Mouse (Mus musculus) heart, adult 11 months (tissue): ENCODE data around the gene Gpt2.

Source experiments
- DNase-seq: peaks from one replicate; pipeline ENCODE4 v3.0.0; 2022

The Gpt2 gene

DNA sequence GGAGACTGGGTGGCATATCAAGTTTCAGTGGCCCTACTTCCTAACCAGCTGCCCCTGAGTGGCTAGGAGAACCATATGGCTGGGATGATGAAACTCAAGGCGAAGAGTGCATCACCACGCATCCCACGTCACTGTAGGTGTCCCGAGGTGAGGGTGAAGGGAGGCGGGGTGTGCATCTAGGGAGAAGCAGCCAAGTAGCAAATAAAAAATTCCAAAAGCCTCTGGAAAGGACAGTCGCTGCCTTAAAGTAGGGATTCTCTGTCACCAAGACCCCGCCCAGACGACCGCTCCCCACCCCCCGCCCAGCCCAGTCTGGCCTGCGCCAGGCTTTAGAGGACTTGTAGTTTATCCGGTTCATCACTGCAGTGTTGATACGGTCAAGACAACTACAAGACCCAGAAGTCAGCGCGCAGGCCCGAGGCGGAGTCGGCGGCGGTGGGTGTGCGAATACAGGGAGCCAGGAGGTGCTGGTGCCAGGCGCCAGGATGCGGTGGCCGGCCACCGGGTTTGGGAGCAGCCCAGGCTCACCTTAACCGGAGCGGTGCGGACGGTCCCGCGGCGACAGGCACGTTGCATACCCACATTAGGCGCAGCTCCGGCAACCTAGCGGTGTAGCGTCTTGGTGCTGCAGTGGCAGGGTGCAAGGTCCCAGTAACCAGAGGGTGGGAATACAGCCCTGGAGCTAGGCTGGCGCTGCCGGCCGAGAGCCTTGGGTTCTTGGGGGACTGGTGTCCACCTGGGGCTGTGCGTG, at the start of gene Gpt2:
Gene Gpt2, plus strand, starts transcription at position 452 of the 751 bp plus-strand sequence.
- peak; percentile 99 for DNase-seq

DNA sequence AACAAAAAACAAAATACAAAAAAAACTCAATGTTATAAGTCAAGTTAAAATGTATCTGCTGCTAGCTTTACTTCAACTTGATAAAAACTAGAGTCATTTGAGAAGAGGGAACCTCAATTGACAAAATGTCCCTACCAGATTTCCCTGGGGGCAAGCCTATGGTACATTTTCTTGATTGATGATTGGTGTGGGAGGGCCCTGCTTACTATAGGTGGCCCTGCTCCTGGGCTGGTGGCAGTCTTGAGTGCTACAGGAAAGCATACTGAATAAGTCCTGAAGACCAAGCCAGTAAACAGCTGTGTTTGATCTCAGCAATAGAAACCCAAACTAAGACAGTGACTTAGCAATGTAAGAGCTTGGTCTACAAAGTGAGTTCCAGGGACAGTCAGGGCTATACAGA, 48.3 kb upstream of the Gpt2 start:
- peak; percentile 51 for DNase-seq

DNA sequence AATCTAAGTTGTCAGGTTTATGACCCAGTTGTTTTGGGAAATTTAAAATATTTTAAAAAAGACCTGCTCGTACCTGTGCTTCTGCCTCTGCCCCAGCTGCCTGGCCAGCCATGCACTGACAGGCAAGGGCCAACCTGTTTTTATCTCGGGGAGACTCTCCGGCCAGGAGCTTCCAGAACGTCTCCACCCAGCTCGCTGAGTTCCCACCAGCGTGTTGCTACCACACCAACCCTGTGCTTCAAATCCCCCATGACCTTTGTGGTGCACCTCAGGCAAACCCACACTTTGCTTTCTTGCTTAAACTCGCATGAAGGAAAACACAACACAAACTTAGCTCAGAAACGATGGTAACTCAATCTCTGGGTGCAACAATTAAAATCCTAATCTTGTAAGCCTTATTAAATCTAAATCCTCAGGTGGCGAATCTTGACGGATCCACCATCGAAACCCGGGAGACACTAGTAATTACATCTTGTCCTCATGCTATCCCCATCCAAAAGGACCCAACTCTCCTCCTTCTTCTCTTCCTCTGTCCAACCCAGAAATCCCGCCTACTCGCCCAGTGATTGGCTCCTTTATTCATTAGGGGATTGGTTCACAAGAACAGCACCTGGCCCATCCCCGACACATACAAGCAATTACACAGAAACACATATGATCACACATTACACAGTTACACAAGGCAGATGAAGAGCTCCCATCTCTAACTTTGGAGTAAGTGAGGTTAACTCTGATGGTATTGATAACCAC, 46.3 kb upstream of the Gpt2 start:
- DNase-seq, result peak; percentile 72

DNA sequence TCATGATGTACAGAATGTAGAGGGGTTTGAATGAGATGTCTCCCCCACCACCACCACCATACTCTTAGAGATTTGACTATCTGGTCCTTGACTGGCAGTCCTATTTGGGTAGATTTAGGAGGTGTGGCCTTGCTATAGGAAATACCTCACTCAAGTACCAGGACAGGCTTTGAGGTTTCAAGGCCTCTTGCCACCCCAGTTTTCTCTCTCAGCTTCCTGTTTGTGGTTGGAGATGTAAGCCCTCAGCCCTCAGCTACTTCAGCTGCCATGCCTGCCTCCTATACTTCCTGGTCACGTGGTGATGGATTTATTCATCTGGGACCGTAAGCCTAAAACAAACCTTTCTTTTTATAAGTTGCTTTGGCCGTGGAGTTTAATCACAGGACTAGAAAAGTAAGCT, 42.0 kb upstream of the Gpt2 start:
- DNase-seq, result no peak

DNA sequence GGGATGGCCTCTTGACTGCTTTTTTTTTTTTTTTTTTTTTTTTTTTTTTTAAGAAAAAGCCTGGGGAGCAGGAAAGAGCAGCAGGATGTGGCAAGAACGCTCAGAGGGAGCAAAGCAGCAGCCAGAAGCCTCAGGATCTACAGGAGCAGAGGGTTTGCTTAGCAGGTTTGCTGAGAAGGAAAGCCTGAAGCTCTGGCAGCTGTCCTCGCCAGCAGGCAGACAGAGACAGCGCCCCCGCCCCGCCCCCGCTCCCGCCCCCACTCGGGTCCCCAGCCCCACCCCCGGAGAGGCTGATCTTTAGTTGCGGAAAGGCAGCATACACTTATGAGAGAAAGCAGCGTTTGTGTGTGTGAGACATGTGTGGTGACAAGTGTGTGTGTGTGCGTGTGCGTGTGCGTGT, 40.0 kb upstream of the Gpt2 start:
- peak; percentile 62 for DNase-seq

DNA sequence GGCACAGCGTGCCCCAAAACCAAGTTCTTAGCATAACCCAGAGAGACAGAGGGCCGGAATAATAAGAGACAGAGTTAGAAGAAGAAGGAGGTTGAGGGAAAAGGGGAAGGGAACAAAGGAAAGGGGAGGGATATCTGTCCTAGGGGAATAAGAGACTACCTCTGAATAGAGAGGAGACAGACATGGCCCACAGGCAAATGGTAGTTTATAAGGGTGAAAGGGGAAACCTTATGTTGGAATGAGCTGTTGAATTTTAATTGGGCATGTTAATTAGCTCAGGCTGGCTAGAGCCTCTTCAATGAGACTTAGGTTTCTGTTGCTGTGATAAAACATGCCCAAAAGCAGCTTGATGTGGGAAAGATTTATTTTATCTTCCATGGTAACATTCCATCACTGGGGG, 39.1 kb upstream of the Gpt2 start:
- no peak for DNase-seq

DNA sequence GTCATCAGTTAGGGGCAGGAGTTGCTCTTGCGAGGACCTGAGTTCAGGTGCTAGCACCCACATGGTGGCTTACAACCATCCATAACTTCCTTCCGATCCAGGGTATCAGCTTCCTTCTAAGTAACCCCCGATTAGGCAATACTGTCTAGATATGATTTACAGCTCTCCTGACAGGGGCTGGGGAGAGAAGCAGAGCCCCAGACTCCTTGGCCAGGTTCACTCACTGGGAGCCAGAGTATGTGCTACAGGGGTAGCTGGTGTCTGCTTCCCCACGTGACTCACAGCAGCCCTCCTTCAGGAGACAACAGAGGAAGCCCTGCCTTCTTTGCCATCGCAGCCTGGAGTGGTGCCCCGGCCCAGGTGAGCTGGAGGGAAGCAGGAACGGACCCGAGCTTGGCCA, 37.6 kb upstream of the Gpt2 start:
- peak; percentile 73 for DNase-seq

DNA sequence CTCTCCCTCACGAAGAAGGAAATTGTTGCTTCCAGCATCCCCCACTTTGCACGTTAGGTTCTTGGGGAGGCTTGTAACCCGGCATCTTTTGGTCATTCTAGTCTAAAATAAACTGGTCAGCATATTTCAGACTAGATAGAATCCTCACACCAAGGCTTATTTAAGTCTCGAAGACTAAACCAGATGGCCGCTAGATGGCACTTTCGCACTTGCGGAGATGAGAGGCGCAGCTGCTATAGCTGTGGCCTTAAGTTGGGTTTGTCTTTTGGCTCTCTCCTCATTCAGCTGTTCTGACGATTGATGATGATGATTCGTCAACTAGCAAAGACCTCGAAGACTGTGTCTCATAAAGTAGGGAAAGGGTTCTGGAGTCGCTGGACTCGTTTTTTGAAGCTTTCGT, 35.8 kb upstream of the Gpt2 start:
- peak; percentile 85 for DNase-seq

DNA sequence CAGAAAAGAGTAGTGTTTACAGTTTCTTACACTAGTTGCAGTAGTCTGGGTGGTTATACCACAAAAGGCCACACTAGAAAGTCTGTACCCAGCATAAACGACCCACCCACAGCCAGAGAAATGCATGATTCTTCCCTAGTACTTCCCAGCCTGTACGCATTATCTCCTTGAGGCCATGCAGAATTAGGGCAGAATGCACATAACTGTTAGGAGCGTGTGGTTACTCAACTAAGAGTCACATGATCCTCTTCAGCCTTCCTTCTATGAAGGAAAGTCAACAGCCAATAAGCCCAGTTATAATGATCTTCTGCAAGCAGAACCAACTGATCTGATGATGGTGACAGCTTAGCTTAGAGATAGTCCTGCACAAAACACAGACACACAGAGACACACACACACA, 32.8 kb upstream of the Gpt2 start:
- DNase-seq, result peak; percentile 9

DNA sequence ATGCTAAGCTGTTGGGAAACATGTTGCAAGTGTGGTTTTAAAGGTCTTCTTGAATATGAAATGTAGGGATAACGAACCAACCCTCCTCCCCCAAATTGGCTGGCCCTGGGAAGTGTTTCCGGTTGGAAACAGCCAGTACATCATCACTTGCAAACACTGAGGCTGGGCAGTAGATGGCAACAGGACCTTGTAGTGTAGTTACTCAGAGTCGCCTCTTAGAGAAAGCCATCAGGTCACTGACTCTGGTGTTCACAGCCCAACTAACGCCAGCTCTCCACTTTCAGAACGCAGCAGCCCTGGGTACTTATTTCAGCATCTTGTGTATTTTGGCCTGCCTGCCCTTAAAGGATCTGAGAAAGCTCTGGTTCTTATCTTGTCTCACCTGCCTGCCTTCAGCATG, 31.6 kb upstream of the Gpt2 start:
- DNase-seq, result peak; percentile 77

DNA sequence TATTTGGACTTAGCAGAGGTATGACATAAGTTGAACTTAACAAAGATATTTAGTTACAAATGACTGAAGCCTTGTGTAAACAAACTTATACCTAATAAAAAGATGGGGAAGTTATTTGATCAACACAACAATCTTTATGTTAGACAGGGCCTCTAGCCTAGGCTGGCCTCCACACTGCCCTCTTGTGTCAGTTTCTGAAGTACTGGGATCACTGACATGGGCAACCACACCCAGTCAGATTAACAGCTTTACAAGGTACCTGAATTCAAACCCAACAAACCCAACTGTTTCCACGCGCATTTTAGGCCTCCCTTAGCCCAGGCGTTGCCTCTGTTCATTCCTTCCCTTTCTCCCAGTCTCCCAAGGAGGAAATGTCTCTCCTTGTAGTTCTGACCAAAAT, 31.0 kb upstream of the Gpt2 start:
- DNase-seq, result peak; percentile 58

DNA sequence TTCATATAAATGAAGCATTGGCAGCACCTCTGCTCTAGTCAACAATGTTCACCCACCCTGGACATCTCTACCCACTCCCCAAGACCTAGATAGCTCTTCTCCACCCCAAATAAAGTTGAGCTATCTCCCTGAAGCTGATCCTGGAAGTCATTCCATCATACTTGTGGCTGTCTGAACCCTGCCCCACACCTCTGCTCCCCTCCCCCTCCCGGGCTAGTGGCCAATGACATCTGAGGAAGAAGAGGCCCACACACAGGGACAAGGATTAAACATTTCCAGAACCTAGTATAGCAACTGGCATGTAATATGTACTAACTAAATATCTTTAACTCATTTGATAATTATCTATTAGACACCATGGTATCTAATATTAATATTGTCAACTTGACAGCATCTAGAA, 29.9 kb upstream of the Gpt2 start:
- DNase-seq, result peak; percentile 66

DNA sequence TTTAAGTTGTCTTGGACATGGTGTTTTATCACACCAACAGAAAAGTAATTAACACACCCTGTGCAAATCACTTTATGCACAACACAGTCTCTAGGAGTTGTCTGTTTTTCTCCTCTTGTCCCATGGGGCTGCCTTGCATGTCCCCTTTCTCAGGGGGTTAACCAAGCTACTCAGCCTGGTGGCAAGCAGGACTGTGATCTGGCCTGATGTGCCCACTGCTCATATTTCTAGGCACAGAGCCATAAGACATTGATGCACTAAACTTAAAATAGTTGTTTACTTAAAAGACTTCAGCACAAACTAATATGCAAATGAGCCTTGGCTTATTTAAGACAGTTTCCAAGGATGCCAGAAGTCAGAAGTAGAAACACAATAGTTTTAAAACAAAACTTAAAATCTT, 28.1 kb upstream of the Gpt2 start:
- peak; percentile 19 for DNase-seq

DNA sequence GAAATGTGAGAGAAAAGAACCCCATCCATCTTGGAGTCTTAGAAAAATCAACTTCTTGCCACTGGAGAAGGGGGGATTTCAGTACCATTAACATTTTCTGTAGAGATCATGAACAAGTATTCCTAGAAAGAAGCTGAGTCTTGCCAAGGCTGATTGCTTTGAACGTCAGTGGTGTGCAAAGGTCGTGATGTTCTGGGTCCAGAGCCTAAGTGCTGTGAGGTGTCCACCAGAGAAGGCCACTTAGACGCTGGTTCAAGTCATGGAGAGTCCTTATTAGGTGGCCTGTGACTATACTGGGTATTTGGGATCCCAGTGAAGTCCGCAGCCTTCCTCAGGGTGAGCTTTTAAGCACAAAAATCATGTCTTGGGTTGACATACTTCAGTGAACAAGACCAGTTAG, 26.3 kb upstream of the Gpt2 start:
- DNase-seq, result no peak

DNA sequence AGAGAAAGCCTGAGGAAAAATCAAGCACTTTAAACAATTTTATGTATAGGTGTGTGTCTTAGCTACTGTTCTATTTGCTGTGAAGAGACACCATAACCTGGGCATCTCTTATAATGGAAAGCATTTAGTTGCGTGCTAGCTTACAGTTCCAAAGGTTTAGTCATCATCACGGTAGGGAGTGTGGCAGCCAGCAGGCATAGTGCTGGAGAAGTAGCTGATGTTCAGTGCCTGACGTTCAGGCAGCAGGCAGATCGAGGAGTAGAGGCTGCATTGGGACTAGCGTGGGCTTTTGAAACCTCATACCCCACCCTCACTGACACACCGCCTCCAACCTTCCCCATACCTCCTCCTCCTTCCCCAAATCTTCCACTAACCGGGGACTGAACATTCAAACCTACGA, 21.6 kb upstream of the Gpt2 start:
- no peak for DNase-seq

DNA sequence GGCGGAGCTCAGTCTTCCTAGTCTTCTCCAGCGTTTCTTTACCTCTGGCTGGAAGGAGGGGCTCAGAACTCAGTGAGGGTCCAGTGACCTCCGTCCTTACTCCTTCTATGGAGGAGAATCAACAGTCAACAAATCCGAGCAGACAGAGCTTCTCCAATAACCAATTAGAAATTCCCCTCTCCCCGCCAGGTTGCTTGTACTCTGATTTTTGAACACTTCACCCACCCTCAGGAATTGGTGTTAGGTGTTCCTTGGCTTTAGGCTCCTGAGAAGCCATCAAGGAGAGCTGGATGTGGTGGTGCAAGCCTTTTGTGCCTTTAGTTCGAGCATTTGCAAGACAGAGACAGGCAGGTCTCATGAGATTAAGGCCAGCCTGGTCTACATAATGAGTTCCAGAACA, 19.6 kb upstream of the Gpt2 start:
- DNase-seq, result no peak

DNA sequence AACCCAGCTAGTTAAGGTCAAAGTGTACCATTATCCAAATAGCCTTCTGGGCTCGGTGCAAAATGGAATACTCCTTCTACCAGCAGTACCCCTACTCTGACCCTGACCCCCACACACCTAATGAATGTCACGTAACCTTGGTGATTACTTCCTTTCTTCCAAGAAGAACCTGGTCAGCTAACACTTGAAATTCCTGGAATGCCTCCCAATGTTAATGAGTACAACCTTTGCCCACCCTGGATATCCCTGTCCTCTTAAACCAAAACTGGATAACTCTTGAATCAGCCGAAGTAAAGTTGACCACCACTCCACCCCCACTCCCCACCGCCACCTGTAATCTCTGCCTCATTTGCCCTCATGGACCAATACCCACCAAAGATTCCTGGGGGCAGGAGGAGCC, 19.1 kb upstream of the Gpt2 start:
- peak; percentile 27 for DNase-seq

DNA sequence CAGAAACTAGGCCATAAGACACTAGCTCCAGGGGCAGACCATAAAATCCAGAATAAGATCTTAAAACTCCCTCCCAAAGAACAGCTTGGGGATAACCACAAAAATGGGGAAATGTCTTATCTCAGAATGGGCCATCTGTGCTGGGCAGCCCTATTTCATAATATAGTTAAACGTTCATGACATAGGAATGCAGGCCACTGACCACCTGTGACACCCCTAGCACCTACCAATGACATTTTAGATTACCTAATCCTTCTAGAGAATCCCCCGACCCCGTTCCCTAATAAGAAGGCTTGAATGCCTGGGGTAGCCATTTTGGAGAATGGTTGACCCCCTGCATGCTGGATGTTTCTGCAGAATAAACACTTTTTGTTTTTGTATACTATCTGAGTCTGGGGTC, 17.5 kb upstream of the Gpt2 start:
- DNase-seq, result no peak

DNA sequence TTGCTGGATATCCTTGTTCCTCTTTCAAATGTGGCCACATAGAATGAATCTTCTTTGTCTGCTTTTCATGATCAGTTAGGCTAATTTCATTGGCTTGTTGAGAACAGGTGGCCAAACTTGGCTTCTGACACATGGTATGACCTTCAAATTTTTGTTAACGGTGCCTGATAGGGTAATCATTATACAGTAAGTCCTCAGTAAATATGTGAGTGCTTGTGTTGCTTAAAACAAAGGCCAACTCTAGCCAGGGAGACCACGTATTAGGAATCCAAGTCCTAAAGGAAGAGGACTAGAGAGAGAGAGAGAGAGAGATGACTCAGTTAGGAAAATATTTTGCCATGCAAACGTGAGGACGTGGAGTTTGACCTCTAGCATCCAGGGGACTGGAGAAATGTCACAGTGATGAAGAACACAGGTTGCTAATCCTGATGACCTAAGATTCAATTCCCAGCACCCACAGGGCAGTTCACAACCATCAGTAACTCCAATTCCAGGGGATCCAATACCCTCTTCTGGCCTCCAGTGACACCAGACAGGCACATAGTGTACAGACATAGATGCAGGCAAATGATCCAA, 15.3 kb upstream of the Gpt2 start:
- DNase-seq, result no peak

DNA sequence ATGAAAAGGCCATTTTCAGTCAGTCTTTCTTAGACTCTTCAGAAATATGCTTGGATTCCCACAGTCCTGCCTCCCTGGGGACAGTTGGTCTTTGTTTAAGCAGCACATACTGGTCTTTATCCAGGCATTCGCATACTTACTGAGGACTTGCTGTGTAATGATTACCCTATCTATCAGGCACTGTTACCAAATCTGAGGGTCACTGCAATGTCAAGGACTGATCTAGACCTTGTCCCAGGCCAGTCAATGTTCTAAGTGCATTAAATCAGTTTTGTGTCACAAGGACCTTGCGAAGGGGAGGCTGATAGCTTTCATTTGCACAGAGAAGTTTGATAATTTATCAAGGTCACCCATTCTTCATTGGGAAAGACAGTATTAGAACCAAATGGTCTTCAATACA, 14.0 kb upstream of the Gpt2 start:
- DNase-seq, result no peak

DNA sequence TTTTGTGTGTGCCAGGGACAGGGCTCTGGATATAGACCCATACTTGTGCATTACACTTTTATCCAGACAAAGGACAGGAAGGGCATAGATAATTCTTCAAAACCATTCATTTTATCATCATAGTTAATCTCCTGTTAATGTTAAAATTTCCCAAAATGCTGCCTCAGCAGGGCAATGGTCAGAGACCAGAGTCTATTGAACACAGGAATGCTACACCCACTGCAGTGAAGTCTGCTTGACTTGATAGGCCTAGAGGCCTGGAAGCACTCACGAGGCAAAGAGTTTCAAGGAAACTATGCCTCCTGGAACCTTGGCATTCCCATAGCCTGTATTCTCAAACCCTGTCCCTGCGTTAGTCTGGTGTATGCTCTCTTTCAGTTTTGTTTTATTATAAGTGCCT, 12.7 kb upstream of the Gpt2 start:
- DNase-seq, result no peak

DNA sequence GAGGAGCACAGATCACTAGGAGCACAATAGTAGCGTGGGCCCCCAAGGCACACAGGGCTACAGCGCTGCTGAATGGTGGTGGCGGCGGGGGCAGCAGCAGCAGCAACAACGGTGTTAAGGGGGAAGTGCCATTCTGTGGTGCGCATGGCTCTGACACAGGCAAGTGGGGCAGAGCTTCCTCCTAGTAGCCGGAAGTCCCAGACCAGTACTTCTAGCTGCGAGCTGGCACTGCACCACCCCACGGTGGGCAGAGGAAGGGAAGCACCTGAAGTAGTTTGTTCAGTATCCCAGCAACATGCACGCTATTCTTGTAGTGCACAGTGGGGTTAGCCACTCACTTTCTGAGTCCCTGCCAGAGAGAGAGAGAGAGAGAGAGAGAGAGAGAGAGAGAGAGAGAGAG, 10.5 kb upstream of the Gpt2 start:
- peak; percentile 93 for DNase-seq

DNA sequence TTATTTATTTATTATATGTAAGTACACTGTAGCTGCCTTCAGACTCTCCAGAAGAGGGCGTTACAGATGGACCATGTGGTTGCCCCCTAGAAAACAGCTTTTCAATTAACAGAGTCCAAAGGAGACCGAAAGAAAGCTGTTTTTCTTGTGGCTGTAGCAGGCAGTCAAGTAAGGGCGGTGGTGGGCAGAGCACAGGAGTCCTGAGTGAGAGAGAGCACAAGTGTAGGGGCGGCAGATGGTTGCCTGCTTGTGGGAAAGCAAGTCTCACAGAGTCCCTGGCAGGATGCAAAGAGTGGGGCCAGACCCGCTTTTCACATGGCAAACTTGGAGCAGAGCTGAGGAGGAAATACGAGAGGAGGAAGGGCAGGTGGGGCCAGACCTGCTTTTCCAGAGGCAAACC, 9.9 kb upstream of the Gpt2 start:
- no peak for DNase-seq

DNA sequence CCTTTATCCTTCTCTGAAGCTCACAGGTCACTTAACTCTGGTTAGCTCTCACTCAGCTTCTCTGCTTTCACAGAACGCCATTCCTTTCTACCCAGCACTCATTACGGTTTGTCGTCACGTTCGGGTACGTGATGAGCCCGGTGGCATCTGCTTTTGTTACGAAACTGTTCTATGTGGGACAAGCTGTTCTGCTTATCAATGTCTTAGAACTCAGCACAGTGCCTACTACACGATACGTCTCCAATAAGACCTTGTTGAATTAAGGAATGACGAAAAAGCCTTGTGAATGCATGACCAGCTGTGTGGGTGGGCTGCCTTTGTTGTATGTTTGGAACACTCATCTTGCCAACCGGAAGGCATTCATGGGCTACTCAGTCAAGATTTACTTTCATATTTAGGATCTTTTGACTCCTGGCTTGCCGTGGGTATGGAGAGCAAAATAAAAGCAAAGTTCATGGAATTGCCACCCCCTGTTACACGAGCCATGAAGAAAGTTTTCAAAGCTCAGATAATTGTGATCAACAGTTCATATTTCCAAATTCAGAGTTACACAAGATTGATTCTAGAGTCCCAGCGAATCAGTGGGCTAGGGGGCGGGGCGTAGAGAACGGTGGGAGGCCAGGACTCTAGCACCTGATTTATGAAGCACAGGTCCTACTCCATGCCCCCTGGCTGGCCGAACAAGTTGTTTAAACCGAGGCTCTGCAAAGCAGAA, 4.3 kb upstream of the Gpt2 start:
- no peak for DNase-seq
